Mouse (Mus musculus) MEL (cell line): ENCODE data around the gene Sult1a1. TPM values are rescaled to one million over a fixed set of nuclear protein-coding genes. Genes with fewer than 3 reads are reported as not detected.

Source experiments
- DNase-seq: peaks from one replicate; pipeline ENCODE4 v3.0.0; 2011; ENCODE audit warnings: low read depth, low spot score
- H3K27ac ChIP-seq: 2 replicates; pipeline ENCODE4 v1.5.1; 2012; ENCODE audit warnings: low read depth, mild to moderate bottlenecking, control low read depth, low read length, moderate library complexity; ENCODE audit not compliant: control insufficient read depth
- H3K27me3 ChIP-seq, 2 experiments: fragments of 150-350 bp in 1 of 2; sonication (generic) in 1 of 2; 2 replicates each; pipeline ENCODE4 v1.6.1; 2012; ENCODE audit warnings: low read length in 2 of 2, mild to moderate bottlenecking in 2 of 2, improper control_type of control experiment in 1 of 2, moderate library complexity in 1 of 2; ENCODE audit not compliant: insufficient read depth in 2 of 2, control insufficient read depth in 1 of 2
- H3K36me3 ChIP-seq, 2 experiments: 2 replicates each; pipeline ENCODE4 v1.6.1; 2012 to 2014; ENCODE audit warnings: low read length in 2 of 2, improper control_type of control experiment in 1 of 2, inconsistent platforms in 1 of 2, mild to moderate bottlenecking in 1 of 2; ENCODE audit not compliant: insufficient read depth in 2 of 2, control insufficient read depth in 1 of 2
- H3K4me1 ChIP-seq, 2 experiments: fragments of 150-350 bp in 1 of 2; sonication (generic) in 1 of 2; 2 replicates each; pipeline ENCODE4 v1.6.1; 2012; ENCODE audit warnings: low read length in 2 of 2, improper control_type of control experiment in 1 of 2, mild to moderate bottlenecking in 1 of 2; ENCODE audit not compliant: insufficient read depth in 2 of 2, control insufficient read depth in 1 of 2
- H3K4me3 ChIP-seq, 2 experiments: fragments of 150-350 bp in 1 of 2; sonication (generic) in 1 of 2; 2 replicates each; pipeline ENCODE4 v1.5.1; 2012; ENCODE audit warnings: low read depth in 2 of 2, low read length in 2 of 2, mild to moderate bottlenecking in 2 of 2, moderate library complexity in 2 of 2, control low read depth in 1 of 2, improper control_type of control experiment in 1 of 2; ENCODE audit not compliant: control insufficient read depth in 1 of 2, insufficient read depth in 1 of 2
- H3K79me2 ChIP-seq: 2 replicates; pipeline ENCODE4 v1.6.1; 2012; ENCODE audit warnings: mild to moderate bottlenecking, low read length, moderate library complexity; ENCODE audit not compliant: control insufficient read depth, poor library complexity, insufficient read depth
- H3K9ac ChIP-seq: 2 replicates; pipeline ENCODE4 v1.6.1; 2012; ENCODE audit warnings: low read depth, mild to moderate bottlenecking, control low read depth, low read length, moderate library complexity; ENCODE audit not compliant: control insufficient read depth, poor library complexity, severe bottlenecking
- H3K9me3 ChIP-seq: fragments of 150-350 bp; sonication (generic); replicated peaks from 2 replicates; pipeline ENCODE4 v1.6.1; 2012; ENCODE audit warnings: mild to moderate bottlenecking, low read length, improper control_type of control experiment, moderate library complexity; ENCODE audit not compliant: insufficient read depth
- CHD1 ChIP-seq: IDR thresholded peaks from 2 replicates; pipeline ENCODE4 v1.6.1; 2012; ENCODE audit warnings: low read depth, mild to moderate bottlenecking, inconsistent platforms, low read length, improper control_type of control experiment
- CHD2 ChIP-seq: IDR thresholded peaks from 2 replicates; pipeline ENCODE4 v1.6.1; 2011; ENCODE audit warnings: low read length, improper control_type of control experiment
- CTCF ChIP-seq, 3 experiments: IDR thresholded peaks in 2 of 3; conservative IDR thresholded peaks in 1 of 3; 2 replicates each; pipeline ENCODE4 v1.5.1; 2011 to 2012; ENCODE audit warnings: low read length in 3 of 3, low read depth in 2 of 3, mild to moderate bottlenecking in 2 of 3, improper control_type of control experiment in 1 of 3, inconsistent platforms in 1 of 3, mixed read lengths in 1 of 3, moderate library complexity in 1 of 3; ENCODE audit not compliant: control insufficient read depth in 1 of 3, insufficient read depth in 1 of 3, poor library complexity in 1 of 3, severe bottlenecking in 1 of 3
- E2F4 ChIP-seq: IDR thresholded peaks from 2 replicates; pipeline ENCODE4 v1.6.1; 2011; ENCODE audit warnings: low read depth, low read length, improper control_type of control experiment, borderline replicate concordance
- ELF1 ChIP-seq: IDR thresholded peaks from 2 replicates; pipeline ENCODE4 v1.6.1; 2014; ENCODE audit warnings: low read depth, mild to moderate bottlenecking, inconsistent platforms, low read length, improper control_type of control experiment, moderate library complexity
- EP300 ChIP-seq, 2 experiments: IDR thresholded peaks; 2 replicates each; pipeline ENCODE4 v1.6.1; 2011; ENCODE audit warnings: improper control_type of control experiment in 2 of 2, low read length in 2 of 2, low read depth in 1 of 2, mild to moderate bottlenecking in 1 of 2
- ETS1 ChIP-seq: IDR thresholded peaks from 2 replicates; pipeline ENCODE4 v1.6.1; 2012; ENCODE audit warnings: low read depth, mild to moderate bottlenecking, inconsistent platforms, low read length, improper control_type of control experiment, moderate library complexity
- GABPA ChIP-seq: IDR thresholded peaks from 2 replicates; pipeline ENCODE4 v1.6.1; 2012; ENCODE audit warnings: low read depth, mild to moderate bottlenecking, inconsistent platforms, low read length, improper control_type of control experiment, moderate library complexity
- HCFC1 ChIP-seq: IDR thresholded peaks from 2 replicates; pipeline ENCODE4 v1.6.1; 2012; ENCODE audit warnings: low read depth, mild to moderate bottlenecking, inconsistent platforms, low read length, improper control_type of control experiment, moderate library complexity
- JUND ChIP-seq: IDR thresholded peaks from 2 replicates; pipeline ENCODE4 v1.6.1; 2011; ENCODE audit warnings: low read depth, mild to moderate bottlenecking, improper control_type of control experiment, low read length
- KAT2A ChIP-seq: conservative IDR thresholded peaks from 2 replicates; pipeline ENCODE4 v1.6.1; 2012; ENCODE audit warnings: low read depth, low read length, improper control_type of control experiment, inconsistent platforms
- MEF2A ChIP-seq: IDR thresholded peaks from 2 replicates; pipeline ENCODE4 v1.6.1; 2014; ENCODE audit warnings: low read depth, mild to moderate bottlenecking, inconsistent platforms, low read length, improper control_type of control experiment; ENCODE audit not compliant: poor library complexity, insufficient replicate concordance, severe bottlenecking; ENCODE audit errors: extremely low read depth
- MYC ChIP-seq: IDR thresholded peaks from 2 replicates; pipeline ENCODE4 v1.6.1; 2011; ENCODE audit warnings: low read depth, mild to moderate bottlenecking, low read length, improper control_type of control experiment, moderate library complexity
- NELFE ChIP-seq: IDR thresholded peaks from 2 replicates; pipeline ENCODE4 v1.6.1; 2011; ENCODE audit warnings: low read depth, low read length, improper control_type of control experiment
- POLR2A ChIP-seq, 2 experiments: IDR thresholded peaks; 2 replicates each; pipeline ENCODE4 v1.6.1; 2011 to 2012; ENCODE audit warnings: low read length in 2 of 2, mild to moderate bottlenecking in 2 of 2, control low read depth in 1 of 2, improper control_type of control experiment in 1 of 2, low read depth in 1 of 2, moderate library complexity in 1 of 2; ENCODE audit not compliant: control insufficient read depth in 1 of 2, insufficient read depth in 1 of 2, poor library complexity in 1 of 2
- POLR2AphosphoS5 ChIP-seq: IDR thresholded peaks from 2 replicates; pipeline ENCODE4 v1.6.1; 2012; ENCODE audit warnings: low read depth, borderline replicate concordance, mild to moderate bottlenecking, inconsistent platforms, low read length, moderate library complexity, mixed read lengths
- RAD21 ChIP-seq: IDR thresholded peaks from 2 replicates; pipeline ENCODE4 v1.6.1; 2011; ENCODE audit warnings: mild to moderate bottlenecking, low read depth, low read length, improper control_type of control experiment
- SIN3A ChIP-seq: IDR thresholded peaks from 2 replicates; pipeline ENCODE4 v1.6.1; 2012; ENCODE audit warnings: low read length, improper control_type of control experiment, inconsistent platforms
- TAL1 ChIP-seq: IDR thresholded peaks from 2 replicates; pipeline ENCODE4 v1.6.1; 2012; ENCODE audit warnings: mild to moderate bottlenecking, inconsistent platforms, low read length, moderate library complexity, mixed read lengths
- TCF12 ChIP-seq: IDR thresholded peaks from 2 replicates; pipeline ENCODE4 v1.6.1; 2014; ENCODE audit warnings: low read depth, mild to moderate bottlenecking, inconsistent platforms, low read length, improper control_type of control experiment, moderate library complexity
- UBTF ChIP-seq: IDR thresholded peaks from 2 replicates; pipeline ENCODE4 v1.6.1; 2012; ENCODE audit warnings: low read depth, mild to moderate bottlenecking, inconsistent platforms, low read length, improper control_type of control experiment, moderate library complexity, borderline replicate concordance; ENCODE audit not compliant: insufficient read depth
- USF2 ChIP-seq, 2 experiments: IDR thresholded peaks; 2 replicates each; pipeline ENCODE4 v1.6.1; 2011 to 2012; ENCODE audit warnings: improper control_type of control experiment in 2 of 2, low read length in 2 of 2, borderline replicate concordance in 1 of 2, inconsistent platforms in 1 of 2, low read depth in 1 of 2, mild to moderate bottlenecking in 1 of 2; ENCODE audit not compliant: insufficient read depth in 1 of 2
- ZC3H11A ChIP-seq: IDR thresholded peaks from 2 replicates; pipeline ENCODE4 v1.6.1; 2012; ENCODE audit warnings: low read depth, mild to moderate bottlenecking, inconsistent platforms, low read length, improper control_type of control experiment
- ZKSCAN1 ChIP-seq: IDR thresholded peaks from 2 replicates; pipeline ENCODE4 v1.6.1; 2012; ENCODE audit warnings: low read depth, mild to moderate bottlenecking, inconsistent platforms, low read length, improper control_type of control experiment, moderate library complexity
- ZNF384 ChIP-seq: IDR thresholded peaks from 2 replicates; pipeline ENCODE4 v1.6.1; 2012; ENCODE audit warnings: low read depth, mild to moderate bottlenecking, inconsistent platforms, low read length, improper control_type of control experiment
- polyA plus RNA-seq, 2 experiments: library from polyadenylated mRNA; stranded (reverse) in 1 of 2; unstranded in 1 of 2; fragments of >175 nt in 1 of 2; fragments of >200 nt in 1 of 2; gene quantifications; 2 replicates each; pipeline versions ENCODE4 v1.2.1 to v1.2.4; 2012; ENCODE audit warnings: low replicate concordance in 2 of 2, low read depth in 1 of 2; ENCODE audit not compliant: insufficient read length in 2 of 2, insufficient read depth in 1 of 2, missing spikeins in 1 of 2
- total RNA-seq: library from RNA; depleted of rRNA; stranded (reverse); fragments of 300-350 nt; gene quantifications from 2 replicates; pipeline ENCODE4 v1.2.3, GENCODE M21; 2012; rRNA removed

Sult1a1 gene
- total RNA-seq (not detected in 2 replicates), polyA plus RNA-seq (under 1 TPM in 1 of 2 experiments, not detected in 1; 0.36 TPM)

DNA sequence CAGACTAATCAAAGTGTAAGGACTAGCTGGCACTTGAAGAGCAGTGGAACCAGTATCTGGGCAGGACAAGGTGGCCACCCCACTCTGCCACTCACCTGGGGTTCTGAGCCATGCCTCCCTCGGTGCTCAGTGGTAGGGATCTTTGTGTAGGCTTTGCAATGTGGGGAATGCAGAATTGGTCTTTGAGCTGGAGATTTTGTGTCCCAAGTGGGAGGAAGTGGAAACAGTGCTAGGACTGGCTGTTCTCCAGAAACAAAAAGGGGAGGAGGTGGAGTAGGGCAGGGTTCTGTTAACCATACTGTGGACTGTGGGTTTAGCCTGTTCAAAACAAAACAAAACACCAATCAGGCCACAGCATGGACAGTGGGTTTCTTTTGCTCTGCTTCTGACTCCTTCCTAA is at the start of gene Sult1a1:
Gene Sult1a1 (minus strand): TSS at position 226 of the 400 bp plus-strand sequence.
- Histone ChIP-seq H3K9me3 (no peaks in the 10 kb centered on the region), H3K4me3 (no peak within 1 kb of the TSS), H3K4me1 (no peaks in the 10 kb centered on the region)
- TF ChIP-seq UBTF = no peak
- TF ChIP-seq GABPA = no peak
- no peak for TF ChIP-seq MEF2A
- no peak for TF ChIP-seq RAD21
- TF ChIP-seq ZC3H11A = no peak
- TF ChIP-seq ELF1 = no peak
- no peak for TF ChIP-seq POLR2AphosphoS5
- TF ChIP-seq KAT2A = no peak
- no peak for TF ChIP-seq HCFC1
- TF ChIP-seq TAL1 = no peak
- TF ChIP-seq MYC = no peak
- TF ChIP-seq ETS1 = no peak
- no peak for TF ChIP-seq USF2 (IDR thresholded peaks at IDR 0.05; ENCODE audit: borderline replicate concordance in 1 of 2, insufficient read depth in 1 of 2, low read depth in 1 of 2, low read length in 2 of 2)
- no peak for TF ChIP-seq SIN3A
- no peak for TF ChIP-seq JUND
- no peak for TF ChIP-seq CTCF (IDR thresholded peaks at IDR 0.05 in 2 of 3, conservative IDR thresholded peaks at IDR 0.05 in 1 of 3; ENCODE audit: control insufficient read depth in 1 of 3, insufficient read depth in 1 of 3, low read depth in 2 of 3, low read length in 3 of 3, poor library complexity in 1 of 3, severe bottlenecking in 1 of 3)
- TF ChIP-seq POLR2A (IDR thresholded peaks at IDR 0.05; ENCODE audit: control insufficient read depth in 1 of 2, insufficient read depth in 1 of 2, low read depth in 1 of 2, low read length in 2 of 2, poor library complexity in 1 of 2) = no peak
- TF ChIP-seq ZKSCAN1 = no peak
- no peak for TF ChIP-seq TCF12
- TF ChIP-seq, all 39 proteins: peak for 0
- H3K9ac ChIP-seq = no peak within 1 kb of the TSS
- H3K79me2 ChIP-seq = no peaks in the 10 kb centered on the region
- H3K36me3 ChIP-seq = no peaks in the 10 kb centered on the region; a peak in 1 of 4 replicates
- no peaks in the 10 kb centered on the region for H3K27me3 ChIP-seq
- H3K27ac ChIP-seq = no peak within 1 kb of the TSS
- no peak for DNase-seq

DNA sequence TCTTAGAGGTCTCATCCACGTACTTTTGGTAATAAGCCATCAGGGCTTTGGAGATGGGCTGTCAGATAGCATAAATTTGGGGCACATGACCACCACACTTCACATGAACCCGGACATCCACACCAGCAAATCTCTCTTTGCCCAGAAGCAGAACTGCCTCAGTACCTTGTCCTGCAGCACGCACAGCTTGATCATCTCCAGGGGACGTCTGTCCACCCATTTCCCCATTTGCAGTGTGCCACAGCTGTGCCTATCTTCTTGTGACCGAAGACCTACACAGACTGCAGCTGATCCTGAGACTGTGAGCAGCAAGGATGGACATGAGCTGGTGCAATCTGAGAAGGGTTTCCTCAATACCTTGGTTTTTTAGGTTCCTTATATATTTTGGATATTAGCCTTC is 49.4 kb upstream of the Sult1a1 start:
- Histone ChIP-seq H3K9me3 (no peaks in the 10 kb centered on the region), H3K4me1 (peaks cover 0 to 3% of the 10 kb centered on the region in 2 experiments; a peak in 1 of 4 replicates), H3K27ac (no peak overlapping the region), H3K79me2 (no peaks in the 10 kb centered on the region), H3K9ac (no peak overlapping the region), H3K4me3 (no peak overlapping the region), H3K27me3 (peaks cover 0 to 8% of the 10 kb centered on the region in 2 experiments; a peak in 1 of 4 replicates), H3K36me3 (no peaks in the 10 kb centered on the region)
- DNase-seq = no peak
- no peak for TF ChIP-seq CHD1
- TF ChIP-seq MYC = no peak
- TF ChIP-seq ZNF384 = no peak
- TF ChIP-seq EP300 (IDR thresholded peaks at IDR 0.05; ENCODE audit: low read depth in 1 of 2, low read length in 2 of 2) = no peak
- TF ChIP-seq CHD2 = no peak
- TF ChIP-seq E2F4 = no peak
- TF ChIP-seq NELFE = no peak
